Mouse (Mus musculus): Measurements from ENCODE around the gene Vim. TPM values are rescaled to one million over a fixed set of nuclear protein-coding genes. Genes with fewer than 3 reads are reported as not detected.

The Vim gene
- polyA plus RNA-seq, 1 experiment from 2014 or later: 700 TPM

DNA sequence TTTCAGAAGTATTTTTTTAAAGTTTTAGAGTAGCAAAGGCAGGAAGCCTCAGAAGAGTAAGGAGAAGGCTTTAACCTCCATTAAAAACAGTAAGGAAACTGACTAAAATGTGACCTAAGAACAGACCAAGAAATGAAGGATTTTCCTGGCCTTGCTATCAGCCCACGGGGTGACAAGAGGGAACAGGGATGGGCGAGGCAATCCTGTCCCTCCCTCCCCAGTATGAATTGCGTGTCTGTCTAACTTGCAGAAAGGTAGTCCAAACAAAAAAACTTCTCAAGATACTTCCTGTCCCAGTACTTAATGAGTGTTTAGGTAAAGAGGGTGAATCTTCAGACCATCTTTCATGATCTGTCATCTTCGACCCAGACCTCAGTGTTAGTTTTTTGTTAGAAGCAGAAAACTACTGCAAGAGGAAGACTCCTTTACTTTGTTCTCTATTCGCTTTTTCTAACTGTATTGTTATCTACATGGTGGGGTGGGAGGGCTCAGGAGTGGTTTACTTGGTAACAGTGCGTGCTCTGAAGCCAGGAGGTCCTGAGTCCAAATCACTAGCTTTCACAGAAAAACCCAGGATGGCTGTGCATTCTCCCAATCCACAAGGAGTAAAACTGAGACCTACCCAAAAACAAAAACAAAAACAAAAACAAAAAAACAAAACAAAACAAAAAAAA lies 34.9 kb upstream of the Vim start:
- WGBS: 83% methylated on average over 6 of the region's 6 CpGs
- DNase-seq (ENCODE audit: low spot score): no peak

DNA sequence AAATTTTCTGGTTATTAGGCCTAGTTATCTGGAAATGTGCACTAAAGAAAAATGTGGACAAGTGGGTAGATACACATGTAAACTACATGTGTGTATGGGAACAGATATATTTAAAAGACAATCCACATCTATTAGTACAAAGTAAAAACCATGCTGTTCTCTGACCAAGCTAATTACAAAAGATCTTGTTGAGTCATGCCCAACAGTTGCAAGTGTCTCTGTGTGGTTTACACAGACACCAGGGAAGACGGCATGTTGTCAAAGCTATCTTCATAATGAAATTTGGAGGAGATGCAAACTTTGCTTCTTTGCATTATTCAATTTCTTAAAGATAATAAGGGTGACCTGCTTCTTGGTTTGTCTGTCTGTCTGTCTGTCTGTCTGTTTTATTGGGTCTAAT lies 33.9 kb upstream of the Vim start:
- Histone ChIP-seq H3K9ac (ENCODE audit: low read length) (no peak overlapping the region), H3K4me3 (ENCODE audit: low read depth, low read length) (no peak overlapping the region), H3K27me3 (replicated peaks; ENCODE audit: control insufficient read depth, insufficient read depth, low read length) (no peaks in the 10 kb centered on the region), H3K27ac (ENCODE audit: low read depth, low read length) (no peak overlapping the region), H3K4me1 (ENCODE audit: control insufficient read depth, insufficient read depth, low read length) (peaks cover 2% of the 10 kb centered on the region; the same call in 1 of the 2 replicates), H3K36me3 (ENCODE audit: control insufficient read depth, insufficient read depth, low read length) (no peaks in the 10 kb centered on the region), H3K4me2 (ENCODE audit: low read length) (no peak overlapping the region), H3K9me3 (replicated peaks; ENCODE audit: control insufficient read depth, low read length) (no peaks in the 10 kb centered on the region)
- no peak for DNase-seq (ENCODE audit: low spot score)
- ATAC-seq: no peak
- WGBS: 88% methylated on average over 1 of the region's 1 CpGs

More for the DNA sequence above, 34.9 kb upstream of the Vim start:
- H3K9me3 ChIP-seq (replicated peaks; ENCODE audit: control insufficient read depth, low read length): no peaks in the 10 kb centered on the region
- H3K9ac ChIP-seq (ENCODE audit: low read length): no peak overlapping the region
- no peak overlapping the region for H3K4me2 ChIP-seq (ENCODE audit: low read length)
- no peak for ATAC-seq
- H3K36me3 ChIP-seq (ENCODE audit: control insufficient read depth, insufficient read depth, low read length): no peaks in the 10 kb centered on the region
- H3K4me3 ChIP-seq (ENCODE audit: low read depth, low read length): no peak overlapping the region
- no peaks in the 10 kb centered on the region for H3K4me1 ChIP-seq (ENCODE audit: control insufficient read depth, insufficient read depth, low read length)
- H3K27me3 ChIP-seq (replicated peaks; ENCODE audit: control insufficient read depth, insufficient read depth, low read length): no peaks in the 10 kb centered on the region
- no peak overlapping the region for H3K27ac ChIP-seq (ENCODE audit: low read depth, low read length)

DNA sequence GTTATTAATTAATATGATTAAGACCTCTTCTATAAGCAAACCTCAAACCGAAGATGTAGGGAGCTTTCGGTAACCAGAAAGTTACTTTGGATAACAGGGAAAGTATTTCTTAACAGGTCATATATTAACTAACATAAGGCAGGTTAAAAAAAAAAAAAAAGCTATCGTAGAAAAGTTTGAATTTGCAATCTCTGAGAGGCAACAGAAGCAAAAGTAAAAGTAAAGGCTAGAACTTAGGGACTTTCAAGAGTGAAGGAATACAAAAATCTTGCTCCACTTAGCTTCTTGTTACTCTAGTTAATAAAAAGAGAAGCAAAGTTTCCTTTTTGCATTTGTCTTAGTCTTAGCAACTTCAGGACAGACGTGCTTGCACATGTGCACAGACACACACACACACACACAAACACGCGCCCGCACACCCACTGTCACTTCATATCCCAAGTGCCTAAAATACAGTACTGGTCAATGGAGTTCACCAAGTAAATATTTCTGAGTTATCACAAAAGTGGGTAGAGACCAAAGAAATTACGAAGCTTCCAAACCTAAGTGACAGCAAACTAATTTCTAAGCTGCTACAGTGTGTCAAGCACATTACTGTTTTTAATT lies 30.1 kb upstream of the Vim start:
- 37% methylated on average over 8 of the region's 8 CpGs for WGBS
- H3K4me2 ChIP-seq (ENCODE audit: low read length): peak overlapping the region; percentile 53
- H3K4me3 ChIP-seq (ENCODE audit: low read depth, low read length): peak overlapping the region; percentile 65
- H3K27ac ChIP-seq (ENCODE audit: low read depth, low read length): peak overlapping the region; percentile 96; the same call in 1 of the 2 replicates
- peak overlapping the region; percentile 79 for H3K9ac ChIP-seq (ENCODE audit: low read length)
- ATAC-seq: peak; percentile 14
- no peaks in the 10 kb centered on the region for H3K36me3 ChIP-seq (ENCODE audit: control insufficient read depth, insufficient read depth, low read length)
- H3K9me3 ChIP-seq (replicated peaks; ENCODE audit: control insufficient read depth, low read length): no peaks in the 10 kb centered on the region
- peaks cover 4% of the 10 kb centered on the region; the same call in 1 of the 2 replicates for H3K4me1 ChIP-seq (ENCODE audit: control insufficient read depth, insufficient read depth, low read length)
- no peak for DNase-seq (ENCODE audit: low spot score)
- H3K27me3 ChIP-seq (replicated peaks; ENCODE audit: control insufficient read depth, insufficient read depth, low read length): no peaks in the 10 kb centered on the region

DNA sequence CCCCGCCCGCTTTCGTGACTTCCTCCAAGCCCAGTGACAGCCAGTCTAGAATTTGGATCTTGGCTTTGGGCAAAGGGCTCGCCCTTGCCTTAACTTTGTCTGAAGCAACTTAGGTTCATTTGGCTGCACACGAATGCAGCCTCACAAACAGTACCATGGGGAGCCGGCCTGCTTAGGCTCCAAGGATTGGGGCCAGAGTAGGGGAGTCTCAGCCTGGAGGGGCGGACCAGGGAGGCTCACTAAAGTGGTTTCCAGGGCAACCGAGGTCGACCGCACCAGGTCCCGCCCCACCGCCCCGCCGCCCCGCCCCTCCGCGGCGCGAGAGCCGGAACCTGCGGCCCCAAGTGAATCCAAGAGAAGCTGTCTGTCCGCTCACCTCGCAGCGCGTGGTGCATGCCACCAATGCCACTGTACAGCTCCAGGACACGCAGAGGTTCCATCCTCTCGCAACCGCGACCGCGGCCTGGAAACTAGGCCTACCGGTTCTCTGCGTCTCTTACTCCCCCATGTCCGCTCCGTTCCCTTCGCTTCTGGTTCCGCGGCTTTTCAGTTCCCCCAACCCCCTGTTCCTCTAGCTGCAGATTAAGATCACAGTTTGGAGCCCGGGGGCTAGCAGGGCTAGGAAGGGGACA lies 29.4 kb upstream of the Vim start, which contains the start of gene Trdmt1:
Trdmt1 (minus strand) TSS at position 476 of the 632 bp plus-strand sequence.
- Histone ChIP-seq H3K27ac (ENCODE audit: low read depth, low read length) (peak within 1 kb of the TSS; percentile 96), H3K4me3 (ENCODE audit: low read depth, low read length) (peak within 1 kb of the TSS; percentile 65), H3K27me3 (replicated peaks; ENCODE audit: control insufficient read depth, insufficient read depth, low read length) (no peaks in the 10 kb centered on the region), H3K9ac (ENCODE audit: low read length) (peak within 1 kb of the TSS; percentile 79), H3K4me2 (ENCODE audit: low read length) (peak within 1 kb of the TSS; percentile 53), H3K9me3 (replicated peaks; ENCODE audit: control insufficient read depth, low read length) (no peaks in the 10 kb centered on the region), H3K4me1 (ENCODE audit: control insufficient read depth, insufficient read depth, low read length) (peaks cover 4% of the 10 kb centered on the region; the same call in 1 of the 2 replicates), H3K36me3 (ENCODE audit: control insufficient read depth, insufficient read depth, low read length) (no peaks in the 10 kb centered on the region)
- under 1% methylated on average over 38 of the region's 39 CpGs for WGBS
- DNase-seq (ENCODE audit: low spot score) (peak; percentile 94), ATAC-seq (peak; percentile 99)

DNA sequence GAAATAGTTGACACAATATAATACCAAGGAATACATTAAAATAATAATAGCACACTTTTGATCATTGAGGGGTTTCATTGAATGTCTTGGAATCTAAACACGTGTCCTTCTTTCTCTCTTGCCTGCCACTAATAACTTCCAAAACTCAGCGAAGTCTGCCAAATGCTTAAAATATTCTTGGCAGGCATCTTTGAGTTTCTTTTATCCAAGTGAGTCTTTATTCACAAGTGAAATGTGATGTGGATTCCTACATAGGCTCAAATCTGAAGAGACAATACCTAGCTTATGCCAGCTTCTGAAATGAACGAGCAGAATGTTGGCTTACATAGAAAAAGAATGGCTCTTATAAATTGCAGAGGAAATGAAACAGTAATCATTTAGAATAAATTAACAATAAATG lies 25.0 kb upstream of the Vim start:
- 44% methylated on average over 3 of the region's 3 CpGs for WGBS
- H3K27ac ChIP-seq (ENCODE audit: low read depth, low read length): no peak overlapping the region
- no peak for ATAC-seq
- H3K4me3 ChIP-seq (ENCODE audit: low read depth, low read length): no peak overlapping the region
- H3K9me3 ChIP-seq (replicated peaks; ENCODE audit: control insufficient read depth, low read length): no peaks in the 10 kb centered on the region
- H3K27me3 ChIP-seq (replicated peaks; ENCODE audit: control insufficient read depth, insufficient read depth, low read length): no peaks in the 10 kb centered on the region
- no peaks in the 10 kb centered on the region for H3K36me3 ChIP-seq (ENCODE audit: control insufficient read depth, insufficient read depth, low read length)
- peak; percentile 26 for DNase-seq (ENCODE audit: low spot score)
- no peak overlapping the region for H3K4me2 ChIP-seq (ENCODE audit: low read length)
- peaks cover 4% of the 10 kb centered on the region; the same call in 1 of the 2 replicates for H3K4me1 ChIP-seq (ENCODE audit: control insufficient read depth, insufficient read depth, low read length)
- no peak overlapping the region for H3K9ac ChIP-seq (ENCODE audit: low read length)

DNA sequence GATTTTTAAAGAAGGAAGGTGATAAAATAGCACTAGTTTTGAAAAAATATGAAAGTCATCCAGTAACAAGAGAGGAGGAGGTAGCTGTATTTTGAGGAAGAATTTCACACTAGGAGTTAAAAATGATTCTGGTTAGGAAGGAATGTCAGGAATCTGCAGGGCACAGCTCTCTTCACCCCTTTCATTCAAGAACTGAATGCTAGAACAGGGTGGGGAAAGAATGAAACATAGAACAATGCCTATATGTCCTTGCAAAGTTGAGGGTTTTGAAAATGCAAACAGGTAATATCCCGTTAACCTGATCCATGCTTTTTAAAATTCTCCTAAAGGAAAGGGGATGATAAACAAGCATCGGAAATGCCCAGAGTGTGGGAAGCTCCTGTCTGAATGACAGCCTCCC lies 19.8 kb upstream of the Vim start:
- no peak overlapping the region for H3K9ac ChIP-seq (ENCODE audit: low read length)
- no peak for DNase-seq (ENCODE audit: low spot score)

DNA sequence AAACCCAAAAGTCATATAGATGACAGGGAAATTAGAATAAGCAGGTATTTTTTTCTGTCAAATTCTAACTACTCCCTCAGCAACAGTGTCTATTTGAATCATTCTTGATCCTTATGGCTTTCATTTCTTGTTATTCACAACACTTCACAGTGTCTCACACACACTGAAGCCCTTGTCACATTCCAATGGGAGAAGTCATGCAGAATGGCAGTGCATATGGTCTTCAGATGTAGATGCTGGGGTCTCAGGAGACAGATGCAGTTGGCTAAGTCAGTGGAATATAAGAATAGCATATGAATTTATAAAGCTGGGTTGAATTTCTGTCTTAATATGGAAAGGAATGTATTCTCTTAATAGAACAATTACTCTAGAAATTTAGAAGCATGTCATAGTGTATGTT lies 17.5 kb upstream of the Vim start:
- Histone ChIP-seq H3K9me3 (replicated peaks; ENCODE audit: control insufficient read depth, low read length) (no peaks in the 10 kb centered on the region), H3K4me2 (ENCODE audit: low read length) (no peak overlapping the region), H3K27ac (ENCODE audit: low read depth, low read length) (no peak overlapping the region), H3K27me3 (replicated peaks; ENCODE audit: control insufficient read depth, insufficient read depth, low read length) (no peaks in the 10 kb centered on the region), H3K9ac (ENCODE audit: low read length) (no peak overlapping the region), H3K4me3 (ENCODE audit: low read depth, low read length) (no peak overlapping the region), H3K36me3 (ENCODE audit: control insufficient read depth, insufficient read depth, low read length) (no peaks in the 10 kb centered on the region), H3K4me1 (ENCODE audit: control insufficient read depth, insufficient read depth, low read length) (no peaks in the 10 kb centered on the region)
- DNase-seq (ENCODE audit: low spot score): no peak
- no peak for ATAC-seq

More for the DNA sequence above, 19.8 kb upstream of the Vim start:
- ATAC-seq: no peak
- H3K27me3 ChIP-seq (replicated peaks; ENCODE audit: control insufficient read depth, insufficient read depth, low read length): no peaks in the 10 kb centered on the region
- H3K4me1 ChIP-seq (ENCODE audit: control insufficient read depth, insufficient read depth, low read length): no peaks in the 10 kb centered on the region
- H3K36me3 ChIP-seq (ENCODE audit: control insufficient read depth, insufficient read depth, low read length): no peaks in the 10 kb centered on the region
- 71% methylated on average over 2 of the region's 2 CpGs for WGBS
- no peak overlapping the region for H3K4me3 ChIP-seq (ENCODE audit: low read depth, low read length)
- H3K27ac ChIP-seq (ENCODE audit: low read depth, low read length): no peak overlapping the region
- H3K4me2 ChIP-seq (ENCODE audit: low read length): no peak overlapping the region
- no peaks in the 10 kb centered on the region for H3K9me3 ChIP-seq (replicated peaks; ENCODE audit: control insufficient read depth, low read length)

DNA sequence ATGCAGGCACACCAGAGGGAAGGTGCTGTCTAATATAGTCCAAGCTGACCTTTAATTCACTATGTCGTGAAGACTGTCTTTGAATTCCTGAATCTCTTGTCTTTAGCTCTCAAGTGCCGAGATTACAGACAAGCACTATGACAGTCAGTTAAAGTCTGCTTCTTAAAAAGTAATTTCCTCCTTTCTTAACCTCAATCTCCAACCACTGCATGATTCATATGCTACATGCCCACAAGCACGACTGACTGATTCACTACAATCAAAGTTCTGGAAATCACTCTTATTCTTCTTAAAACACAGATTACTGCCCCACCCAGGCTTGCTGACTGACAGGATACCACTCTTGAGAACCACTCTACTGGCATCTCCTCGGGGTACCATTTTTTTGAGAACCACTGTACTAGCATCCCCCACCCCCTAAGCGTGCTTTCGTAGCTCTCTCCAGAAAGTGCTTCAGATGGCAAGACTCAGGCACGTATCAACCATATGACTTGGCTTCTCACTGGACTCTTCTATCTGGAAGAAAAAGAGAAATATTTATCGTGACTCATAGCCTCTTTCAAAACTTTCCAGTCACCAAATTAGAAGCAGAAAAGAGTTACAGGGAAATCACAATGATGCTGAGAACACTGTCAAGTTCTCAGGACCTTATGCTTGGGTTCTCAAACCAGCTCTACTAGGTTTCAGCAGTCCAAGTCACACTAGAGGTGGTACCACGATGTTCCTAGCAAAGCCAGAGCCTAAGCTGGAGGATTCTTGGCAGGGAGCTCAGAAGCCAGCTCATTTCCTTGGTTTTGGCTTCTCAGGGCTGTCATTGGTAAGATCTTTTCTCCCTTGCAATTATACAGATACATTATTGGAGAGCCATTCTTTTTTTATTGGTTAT lies 16.3 kb upstream of the Vim start:
- Histone ChIP-seq H3K4me3 (ENCODE audit: low read depth, low read length) (no peak overlapping the region), H3K4me2 (ENCODE audit: low read length) (no peak overlapping the region), H3K4me1 (ENCODE audit: control insufficient read depth, insufficient read depth, low read length) (no peaks in the 10 kb centered on the region), H3K9me3 (replicated peaks; ENCODE audit: control insufficient read depth, low read length) (no peaks in the 10 kb centered on the region), H3K27ac (ENCODE audit: low read depth, low read length) (no peak overlapping the region), H3K27me3 (replicated peaks; ENCODE audit: control insufficient read depth, insufficient read depth, low read length) (no peaks in the 10 kb centered on the region), H3K36me3 (ENCODE audit: control insufficient read depth, insufficient read depth, low read length) (no peaks in the 10 kb centered on the region), H3K9ac (ENCODE audit: low read length) (no peak overlapping the region)
- no peak for ATAC-seq
- WGBS: 87% methylated on average over 9 of the region's 9 CpGs
- no peak for DNase-seq (ENCODE audit: low spot score)

Data from forebrain, embryonic 14.5 days (tissue).